18 mouse cellular contexts compared by ENCODE assay signal in the genomic region with DNA sequence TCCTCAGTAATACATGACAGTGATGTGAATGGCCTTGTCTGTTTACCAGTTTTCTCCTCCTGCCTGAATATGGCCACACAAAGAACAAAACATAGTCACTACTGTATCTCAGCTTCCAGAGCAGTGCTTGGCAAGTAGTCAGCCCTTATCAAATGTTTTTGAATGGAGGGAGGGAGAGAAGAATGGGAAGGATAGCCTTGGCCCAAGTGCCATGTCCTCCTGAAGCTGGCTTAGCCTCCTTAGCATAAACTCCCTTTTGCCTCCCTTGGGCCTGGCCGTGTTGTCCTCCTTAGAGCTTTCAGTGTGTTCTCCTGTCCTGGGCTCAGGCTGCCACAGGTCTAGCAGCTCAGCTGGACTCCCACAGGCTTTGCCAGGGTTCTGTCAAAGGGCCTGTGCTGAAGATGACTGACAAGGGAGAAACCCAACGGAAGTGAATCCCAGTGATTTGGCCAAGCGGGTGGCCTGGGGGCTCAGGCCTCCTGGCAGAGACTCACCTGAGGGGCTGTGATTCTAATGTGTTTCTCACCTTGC. TPM values are rescaled to one million over a fixed set of nuclear protein-coding genes. Genes with fewer than 3 reads are reported as not detected.
DNase-seq lines count a peak whose midpoint lies in the region; ATAC-seq and TF ChIP-seq lines count a peak whose summit lies in the region.
"Had no signal": no experiment of that assay in that cellular context is flagged by ENCODE, and none has a peak within 500 bp of the region (broad histone marks: within the 10 kb centered on the region; RNA-seq: fewer than 3 reads in every experiment).

No protein-coding gene starts in this region.

- H3K27ac ChIP-seq in heart, embryonic 13.5 days (replicated peaks) = peak overlapping the region; percentile 76
- H3K27ac ChIP-seq: embryonic facial prominence, embryonic 15.5 days; liver, embryonic 15.5 days; neural tube, embryonic 13.5 days; stomach, embryonic 15.5 days had no signal

- H3K9me3 ChIP-seq in heart, embryonic 13.5 days = no peaks in the 10 kb centered on the region
- H3K9me3 ChIP-seq in E14TG2a.4 (ENCODE audit: low read length) = 0 out of 2 replicates have a peak, but pooled peaks cover 3% of the 10 kb centered on the region
- H3K9me3 ChIP-seq: embryonic facial prominence, embryonic 15.5 days; liver, embryonic 15.5 days; neural tube, embryonic 13.5 days; stomach, embryonic 15.5 days had no signal

- no peak overlapping the region for H3K4me2 ChIP-seq in heart, embryonic 13.5 days
- H3K4me2 ChIP-seq: embryonic facial prominence, embryonic 15.5 days; liver, embryonic 15.5 days; neural tube, embryonic 13.5 days; stomach, embryonic 15.5 days had no signal

- no peak overlapping the region for H3K4me3 ChIP-seq in heart, embryonic 13.5 days
- H3K4me3 ChIP-seq in E14TG2a.4 (replicated peaks; ENCODE audit: low read length) = peak overlapping the region; percentile 35; the same call in 1 of the 2 replicates
- H3K4me3 ChIP-seq: embryonic facial prominence, embryonic 15.5 days; liver, embryonic 15.5 days; neural tube, embryonic 13.5 days; stomach, embryonic 15.5 days had no signal

- TF ChIP-seq CTCF in E14TG2a.4 (conservative IDR thresholded peaks at IDR 0.05; ENCODE audit: low read length) = no peak

- H3K4me1 ChIP-seq in heart, embryonic 13.5 days = peaks cover 52% of the 10 kb centered on the region
- H3K4me1 ChIP-seq in E14TG2a.4 (replicated peaks; ENCODE audit: low read depth, low read length) = peaks cover 63% of the 10 kb centered on the region

- peak overlapping the region; percentile 35; the same call in 1 of the 2 replicates for H3K9ac ChIP-seq in heart, embryonic 13.5 days
- H3K9ac ChIP-seq: embryonic facial prominence, embryonic 15.5 days; liver, embryonic 15.5 days; neural tube, embryonic 13.5 days; stomach, embryonic 15.5 days had no signal

- DNase-seq in cerebellum, adult 11-12 months = peak; percentile 53
- no peak for DNase-seq in cerebellum, adult 11 months
- no peak for DNase-seq in heart, adult 8-10 months (ENCODE audit: low spot score)
- peak; percentile 50 to 56 for DNase-seq in cerebellum, postnatal 25 days
- DNase-seq in B cell, adult 2 months = no peak
- DNase-seq in right cerebral cortex, postnatal 36 days (ENCODE audit: low spot score in 2 of 2) = no peak
- DNase-seq: left cerebral cortex, postnatal 4 days; lung, postnatal 10 days; right cerebral cortex, adult 18-20 months; spleen, adult 18-20 months; thymus, postnatal 25 days had no signal

- no peak for ATAC-seq in heart, embryonic 13.5 days (ENCODE audit: extremely low read depth, insufficient number of reproducible peaks, low FRiP score, low TSS enrichment)
- ATAC-seq: forebrain, embryonic 14.5 days had no signal

- whole genome bisulfite sequencing in heart, embryonic 13.5 days = 55% methylated on average over 3 of the region's 3 CpGs

- no peaks in the 10 kb centered on the region for H3K27me3 ChIP-seq in heart, embryonic 13.5 days (replicated peaks)
- peaks cover 13% of the 10 kb centered on the region for H3K27me3 ChIP-seq in E14TG2a.4 (ENCODE audit: insufficient read depth, low read length)
- H3K27me3 ChIP-seq: embryonic facial prominence, embryonic 15.5 days; neural tube, embryonic 13.5 days; stomach, embryonic 15.5 days had no signal

- no peaks in the 10 kb centered on the region for H3K36me3 ChIP-seq in heart, embryonic 13.5 days
- H3K36me3 ChIP-seq in E14TG2a.4 (ENCODE audit: insufficient read depth, low read length) = peaks cover 6% of the 10 kb centered on the region; the same call in 1 of the 2 replicates
- H3K36me3 ChIP-seq: liver, embryonic 15.5 days; neural tube, embryonic 13.5 days; stomach, embryonic 15.5 days had no signal

RNA-seq across cellular contexts. Expression of gene Catip, which starts 24.6 kb away (rescaled TPM):
- polyA plus RNA-seq in heart, embryonic 13.5 days (2015; fragmentation: Nextera tagmentation; extraction: Ambion mirVana) = 0.33 and 0.38 TPM in 2 replicates
- total RNA-seq in heart, adult 8-10 months (2022) = under 1 TPM; 0.17 to 0.37 (median 0.25) TPM
- polyA plus RNA-seq: liver, embryonic 15.5 days had no signal

RNA-seq across cellular contexts. Expression of gene Tmbim1, which starts 31.9 kb away (rescaled TPM):
- 42.0 and 42.7 TPM in 2 replicates for polyA plus RNA-seq in heart, embryonic 13.5 days (2015; fragmentation: Nextera tagmentation; extraction: Ambion mirVana)
- 10 to 100 TPM; 40.4 to 45.1 (median 44.2) TPM for total RNA-seq in heart, adult 8-10 months (2022)

RNA-seq across cellular contexts. Expression of gene Slc11a1, which starts 37.7 kb away (rescaled TPM):
- polyA plus RNA-seq in heart, embryonic 13.5 days (2015; fragmentation: Nextera tagmentation; extraction: Ambion mirVana) = 2.8 and 3.1 TPM in 2 replicates
- 1 to 10 TPM; 3.9 to 6.6 (median 5.1) TPM for total RNA-seq in heart, adult 8-10 months (2022)

RNA-seq across cellular contexts. Expression of gene Pnkd, which starts 52.6 kb away (rescaled TPM):
- 227 and 252 TPM in 2 replicates for polyA plus RNA-seq in heart, embryonic 13.5 days (2015; fragmentation: Nextera tagmentation; extraction: Ambion mirVana)
- 100 to 1,000 TPM; 125 to 142 (median 135) TPM for total RNA-seq in heart, adult 8-10 months (2022)

RNA-seq across cellular contexts. Expression of gene Aamp, which starts 52.8 kb away (rescaled TPM):
- 164 and 188 TPM in 2 replicates for polyA plus RNA-seq in heart, embryonic 13.5 days (2015; fragmentation: Nextera tagmentation; extraction: Ambion mirVana)
- total RNA-seq in heart, adult 8-10 months (2022) = 100 to 1,000 TPM in 2 of 4 experiments, 10 to 100 TPM in 2; 95.4 to 107 (median 99.6) TPM

Comparison
In these comparisons a context has a peak if more than half of its experiments do, and no peak if none do; other contexts are left out.
1. DNase-seq: peak in cerebellum, adult 11-12 months (single experiment) and cerebellum, postnatal 25 days (2 of 2); none in cerebellum, adult 11 months (single experiment), heart, adult 8-10 months (single experiment), B cell, adult 2 months (0 of 2) and right cerebral cortex, postnatal 36 days (0 of 2).